Mouse (Mus musculus) liver, adult 2 months (tissue): ENCODE data around the gene Tor4a. TPM values are rescaled to one million over a fixed set of nuclear protein-coding genes. Genes with fewer than 3 reads are reported as not detected.

Source experiments
- DNase-seq: peaks from one replicate; pipeline ENCODE4 v3.0.0-alpha.2; 2011; ENCODE audit warnings: low read depth, low spot score; ENCODE audit errors: extremely low read depth
- H3K27ac ChIP-seq: fragments of 200-500 bp; replicated peaks from 2 replicates; pipeline ENCODE4 v1.5.1; 2012; ENCODE audit warnings: low read depth, mild to moderate bottlenecking, control low read depth, inconsistent platforms, low read length; ENCODE audit not compliant: insufficient read depth
- H3K27me3 ChIP-seq: fragments of 200-500 bp; 2 replicates; pipeline ENCODE4 v1.6.1; 2012; ENCODE audit warnings: mild to moderate bottlenecking, moderate library complexity, low read length, inconsistent platforms; ENCODE audit not compliant: control insufficient read depth, insufficient read depth
- H3K36me3 ChIP-seq: fragments of 200-500 bp; 2 replicates; pipeline ENCODE4 v1.6.1; 2012; ENCODE audit warnings: low read length, inconsistent platforms; ENCODE audit not compliant: control insufficient read depth, insufficient read depth
- H3K4me1 ChIP-seq: fragments of 200-500 bp; 2 replicates; pipeline ENCODE4 v1.6.1; 2011; ENCODE audit warnings: low read length; ENCODE audit not compliant: control insufficient read depth, insufficient read depth
- H3K4me3 ChIP-seq: fragments of 200-500 bp; 2 replicates; pipeline ENCODE4 v1.5.1; 2011; ENCODE audit warnings: low read depth, mild to moderate bottlenecking, control low read depth, low read length, moderate library complexity; ENCODE audit not compliant: insufficient read depth
- H3K79me2 ChIP-seq: fragments of 200-500 bp; 2 replicates; pipeline ENCODE4 v1.6.1; 2012; ENCODE audit warnings: inconsistent platforms, mild to moderate bottlenecking, low read length, moderate library complexity; ENCODE audit not compliant: control insufficient read depth, insufficient read depth
- H3K9ac ChIP-seq: fragments of 200-500 bp; 2 replicates; pipeline ENCODE4 v1.6.1; 2012; ENCODE audit warnings: low read depth, mild to moderate bottlenecking, control low read depth, inconsistent platforms, low read length
- CTCF ChIP-seq: fragments of 200-500 bp; IDR thresholded peaks from 2 replicates; pipeline ENCODE4 v1.5.1; 2011; ENCODE audit warnings: low read depth, low read length, control low read depth
- POLR2A ChIP-seq: fragments of 200-500 bp; IDR thresholded peaks from 2 replicates; pipeline ENCODE4 v1.6.1; 2011; ENCODE audit warnings: low read length, control low read depth; ENCODE audit not compliant: insufficient read depth; ENCODE audit errors: extremely low read depth
- WGBS: fragments of 180-500 bp; shearing (Covaris S2); methylation state at CpG from one replicate; pipeline ENCODE4 v1.1.7; 2018; 5-methylcytosine and 5-hydroxymethylcytosine counted together
- polyA plus RNA-seq: library from polyadenylated mRNA; depleted of rRNA; stranded (reverse); fragments of >200 nt; gene quantifications from 2 replicates; pipeline ENCODE4 v1.2.3, GENCODE M21; 2012
- total RNA-seq: library from RNA; depleted of rRNA; stranded (reverse); fragments of >200 nt; gene quantifications from 2 replicates; pipeline ENCODE4 v1.2.3, GENCODE M21; 2014

The Tor4a gene
- total and polyA plus RNA-seq, 2 experiments, result 4.6 to 7.0 TPM

GRCm38 (mm10) chr2:25185625-25186574, 10.8 kb downstream of the Tor4a start:
- peak; percentile 41 for TF ChIP-seq CTCF
- TF ChIP-seq POLR2A, result no peak
- no peak overlapping the region for H3K27ac ChIP-seq
- WGBS, result 7% methylated on average over 64 of the region's 64 CpGs
- no peak for DNase-seq
- peak overlapping the region; percentile 45 for H3K9ac ChIP-seq
- no peaks in the 10 kb centered on the region for H3K79me2 ChIP-seq
- no peaks in the 10 kb centered on the region for H3K4me1 ChIP-seq
- H3K4me3 ChIP-seq, result peak overlapping the region; percentile 34; the same call in 1 of the 2 replicates
- no peaks in the 10 kb centered on the region for H3K36me3 ChIP-seq
- peaks cover 2% of the 10 kb centered on the region for H3K27me3 ChIP-seq

GRCm38 (mm10) chr2:25184496-25184895, 12.2 kb downstream of the Tor4a start:
- no peak for DNase-seq
- no peaks in the 10 kb centered on the region for H3K36me3 ChIP-seq
- H3K79me2 ChIP-seq, result no peaks in the 10 kb centered on the region
- TF ChIP-seq POLR2A (no peak), CTCF (no peak)
- WGBS, result 94% methylated on average over 7 of the region's 7 CpGs
- H3K27ac ChIP-seq, result no peak overlapping the region
- H3K27me3 ChIP-seq, result peaks cover 5% of the 10 kb centered on the region
- no peak overlapping the region for H3K9ac ChIP-seq
- H3K4me3 ChIP-seq, result no peak overlapping the region
- no peaks in the 10 kb centered on the region for H3K4me1 ChIP-seq

- Histone ChIP-seq H3K27ac (no peak overlapping the region), H3K79me2 (no peaks in the 10 kb centered on the region), H3K4me1 (no peaks in the 10 kb centered on the region), H3K4me3 (no peak overlapping the region), H3K9ac (no peak overlapping the region), H3K27me3 (peaks cover 5% of the 10 kb centered on the region), H3K36me3 (no peaks in the 10 kb centered on the region)
- WGBS, result 83% methylated on average over 2 of the region's 2 CpGs
- DNase-seq, result no peak
- TF ChIP-seq POLR2A (no peak), CTCF (no peak)
Observed at GRCm38 (mm10) chr2:25183336-25183735, 13.3 kb downstream of the Tor4a start.

GRCm38 (mm10) chr2:25182664-25183063, 14.0 kb downstream of the Tor4a start:
- H3K9ac ChIP-seq, result no peak overlapping the region
- H3K4me1 ChIP-seq, result no peaks in the 10 kb centered on the region
- peaks cover 5% of the 10 kb centered on the region for H3K27me3 ChIP-seq
- WGBS, result 68% methylated on average over 6 of the region's 6 CpGs
- no peaks in the 10 kb centered on the region for H3K79me2 ChIP-seq
- no peak overlapping the region for H3K27ac ChIP-seq
- TF ChIP-seq CTCF, result no peak
- H3K4me3 ChIP-seq, result 0 out of 2 replicates have a peak overlapping the region, but pooled peaks have one; percentile 6
- no peak for DNase-seq
- H3K36me3 ChIP-seq, result no peaks in the 10 kb centered on the region

- WGBS, result 5% methylated on average over 17 of the region's 17 CpGs
- Histone ChIP-seq H3K79me2 (no peaks in the 10 kb centered on the region), H3K9ac (peak overlapping the region; percentile 15; the same call in 1 of the 2 replicates), H3K27ac (no peak overlapping the region), H3K36me3 (no peaks in the 10 kb centered on the region), H3K4me3 (peak overlapping the region; percentile 63; the same call in 1 of the 2 replicates), H3K27me3 (peaks cover 5% of the 10 kb centered on the region), H3K4me1 (no peaks in the 10 kb centered on the region)
- TF ChIP-seq POLR2A, result no peak
- no peak for TF ChIP-seq CTCF
- DNase-seq, result no peak
Observed at GRCm38 (mm10) chr2:25181891-25182397, 14.7 kb downstream of the Tor4a start.
